Mouse (Mus musculus) thymus, adult 2 months (tissue): ENCODE measurements around the gene Misp.

Experiments
- CTCF ChIP-seq: fragments of 200-500 bp; IDR thresholded peaks from 2 replicates; pipeline ENCODE4 v1.5.1; 2012; ENCODE audit warnings: mild to moderate bottlenecking, control low read depth, low read length, moderate library complexity, borderline replicate concordance; ENCODE audit not compliant: control insufficient read depth, poor library complexity, insufficient read depth; ENCODE audit errors: extremely low read depth
- POLR2A ChIP-seq: fragments of 200-500 bp; IDR thresholded peaks from 2 replicates; pipeline ENCODE4 v1.6.1; 2012; ENCODE audit warnings: mild to moderate bottlenecking, low read length, control low read depth, moderate library complexity; ENCODE audit not compliant: control insufficient read depth, poor library complexity, insufficient read depth; ENCODE audit errors: extremely low read depth

GRCm38 (mm10) chr10:79805636-79806035 lies 15.2 kb upstream of the Misp start:
- no peak for TF ChIP-seq POLR2A
- no peak for TF ChIP-seq CTCF
